Mouse (Mus musculus) adipocyte (in vitro differentiated cells): ENCODE data around the gene Thra.

Experiments used
- DNase-seq: peaks from one replicate; pipeline ENCODE4 v3.0.0-alpha.2; 2016; ENCODE audit warnings: low spot score

Thra gene

GRCm38 (mm10) chr11:98795714-98796514 lies 55.5 kb downstream of the Thra start:
- DNase-seq, result peak; percentile 38

GRCm38 (mm10) chr11:98796515-98797216 lies 56.2 kb downstream of the Thra start:
- peak; percentile 80 for DNase-seq

- DNase-seq, result no peak
Observed at GRCm38 (mm10) chr11:98797306-98797705, 56.9 kb downstream of the Thra start.

GRCm38 (mm10) chr11:98797909-98798308 lies 57.5 kb downstream of the Thra start:
- DNase-seq, result peak; percentile 40

GRCm38 (mm10) chr11:98804605-98805004 lies 64.2 kb downstream of the Thra start, which contains the start of gene Casc3:
TSS of gene Casc3 (plus strand) at chr11:98804905.
- DNase-seq, result no peak

- DNase-seq, result peak; percentile 43
Observed at GRCm38 (mm10) chr11:98808417-98808816, 68.0 kb downstream of the Thra start.

GRCm38 (mm10) chr11:98809457-98810290 lies 69.2 kb downstream of the Thra start:
- peak; percentile 97 for DNase-seq

- no peak for DNase-seq
Observed at GRCm38 (mm10) chr11:98810686-98811085, 70.2 kb downstream of the Thra start.

- no peak for DNase-seq
Observed at GRCm38 (mm10) chr11:98816706-98817239, 76.3 kb downstream of the Thra start.
